24 mouse cellular contexts compared by ENCODE assay signal in genomic region chr2:170385556-170385955, GRCm38 (mm10). TPM values are rescaled to one million over a fixed set of nuclear protein-coding genes. Genes with fewer than 3 reads are reported as not detected.
A peak's percentile ranks its signal among the peaks of the same experiment; 100 is the strongest.
DNase-seq lines count a peak whose midpoint lies in the region; ATAC-seq and TF ChIP-seq lines count a peak whose summit lies in the region.
"Had no signal": no experiment of that assay in that cellular context is flagged by ENCODE, and none has a peak within 500 bp of the region (broad histone marks: within the 10 kb centered on the region; RNA-seq: fewer than 3 reads in every experiment).

No protein-coding gene starts in this region.

- no peak overlapping the region for H3K27ac ChIP-seq in intestine, postnatal 0 days (ENCODE audit: low read depth, low read length)
- H3K27ac ChIP-seq: embryonic facial prominence, embryonic 12.5 days; embryonic facial prominence, embryonic 15.5 days; heart, adult 2 months; hindbrain, embryonic 12.5 days; hindbrain, embryonic 15.5 days had no signal

- intact Hi-C loops in gastrocnemius, postnatal 14 days (cut with DNase I; ENCODE audit: low total_unique reads), result no loop called here
- intact Hi-C loops in left cerebral cortex, postnatal 14 days (cut with DNase I), result no loop called here

- no peak for ATAC-seq in intestine, postnatal 0 days
- ATAC-seq: activated CD4-positive, CD25-positive, alpha-beta regulatory T cell, adult 4 months; CD4-positive, CD25-positive, alpha-beta regulatory T cell, adult 4 months; forebrain, embryonic 14.5 days; forebrain, postnatal 0 days had no signal

- no peak for TF ChIP-seq CTCF in intestine, postnatal 0 days (IDR thresholded peaks at IDR 0.05; ENCODE audit: low read depth)

- no peak overlapping the region for H3K4me3 ChIP-seq in intestine, postnatal 0 days (ENCODE audit: low read depth, low read length)
- H3K4me3 ChIP-seq: embryonic facial prominence, embryonic 12.5 days; embryonic facial prominence, embryonic 15.5 days; heart, adult 2 months; hindbrain, embryonic 12.5 days; hindbrain, embryonic 15.5 days had no signal

- H3K4me1 ChIP-seq in intestine, postnatal 0 days (replicated peaks; ENCODE audit: control insufficient read depth, insufficient read depth, low read length), result no peaks in the 10 kb centered on the region
- H3K4me1 ChIP-seq: embryonic facial prominence, embryonic 12.5 days; embryonic facial prominence, embryonic 15.5 days; hindbrain, embryonic 15.5 days had no signal

- no peaks in the 10 kb centered on the region for H3K27me3 ChIP-seq in intestine, postnatal 0 days (replicated peaks; ENCODE audit: control insufficient read depth, insufficient read depth, low read length)
- H3K27me3 ChIP-seq: embryonic facial prominence, embryonic 12.5 days; embryonic facial prominence, embryonic 15.5 days; hindbrain, embryonic 12.5 days; hindbrain, embryonic 15.5 days had no signal

- no peak overlapping the region for H3K4me2 ChIP-seq in intestine, postnatal 0 days (replicated peaks; ENCODE audit: low read depth)
- H3K4me2 ChIP-seq: embryonic facial prominence, embryonic 12.5 days; embryonic facial prominence, embryonic 15.5 days; heart, embryonic 11.5 days; hindbrain, embryonic 12.5 days; hindbrain, embryonic 15.5 days had no signal

- 91% methylated on average over 1 of the region's 1 CpGs for WGBS in intestine, postnatal 0 days

- no peaks in the 10 kb centered on the region for H3K36me3 ChIP-seq in intestine, postnatal 0 days (ENCODE audit: control insufficient read depth, insufficient read depth)
- H3K36me3 ChIP-seq: embryonic facial prominence, embryonic 12.5 days; embryonic facial prominence, embryonic 15.5 days; hindbrain, embryonic 12.5 days; hindbrain, embryonic 15.5 days had no signal

- no peak overlapping the region for H3K9ac ChIP-seq in intestine, postnatal 0 days (ENCODE audit: low read depth, low read length)
- H3K9ac ChIP-seq: embryonic facial prominence, embryonic 12.5 days; embryonic facial prominence, embryonic 15.5 days; forebrain, postnatal 0 days; hindbrain, embryonic 12.5 days; hindbrain, embryonic 15.5 days had no signal

- H3K9me3 ChIP-seq in intestine, postnatal 0 days (ENCODE audit: control insufficient read depth), result no peaks in the 10 kb centered on the region
- H3K9me3 ChIP-seq: embryonic facial prominence, embryonic 12.5 days; embryonic facial prominence, embryonic 15.5 days; hindbrain, embryonic 12.5 days; hindbrain, embryonic 15.5 days had no signal

- DNase-seq in Muller cell, postnatal 12 days (ENCODE audit: inconsistent ontology term), result peak; percentile 59
- DNase-seq in brain, adult 2 months (ENCODE audit: low read depth, low spot score), result peak; percentile 52
- DNase-seq in gastrocnemius, postnatal 14 days, result peak; percentile 54
- DNase-seq in left cerebral cortex, postnatal 14 days (ENCODE audit: low spot score in 2 of 2), result no peak
- DNase-seq in right cerebral cortex, postnatal 4 days, result no peak
- DNase-seq: adrenal gland, adult 8-10 months; adrenal gland, postnatal 25 days; cerebellum, adult 18-20 months; cerebellum, adult 9-11 months; cerebellum, postnatal 25 days; forebrain, postnatal 0 days; heart, adult 2 months; kidney, adult 11 months had no signal

RNA-seq across cellular contexts. Expression of gene Bcas1, which starts 42.1 kb away (rescaled TPM):
- total RNA-seq in gastrocnemius, postnatal 14 days (2021), result 1 to 10 TPM; 2.4 to 6.4 TPM
- 10 to 100 TPM; 53.7 to 70.4 TPM for total RNA-seq in left cerebral cortex, postnatal 14 days (2021)
- polyA plus RNA-seq in intestine, postnatal 0 days (2015; fragmentation: Nextera tagmentation; extraction: Ambion mirVana), result 4.7 and 5.6 TPM in 2 replicates
- total RNA-seq: hematopoietic stem cell, adult 5-6 weeks had no signal
- polyA plus RNA-seq: C2C12 had no signal

Comparison
In these comparisons a context has a peak if more than half of its experiments do, and no peak if none do; other contexts are left out.
1. DNase-seq: peak in Muller cell, postnatal 12 days (single experiment), brain, adult 2 months (single experiment) and gastrocnemius, postnatal 14 days (single experiment); none in left cerebral cortex, postnatal 14 days (0 of 2) and right cerebral cortex, postnatal 4 days (single experiment).
2. RNA of gene Bcas1, which starts 42.1 kb away (total RNA-seq): 53.7 to 70.4 TPM in left cerebral cortex, postnatal 14 days; 2.4 to 6.4 TPM in gastrocnemius, postnatal 14 days; every median in the first group is over 4 times any median in the second.